Mouse (Mus musculus) urinary bladder, postnatal 14 days (tissue): ENCODE measurements at regions not wholly inside any gene's neighbourhood (a gene's known extent, or its start where the extent isn't known, plus 50 kb on each side); places are given as distances from the start of the nearest gene placed in this dataset.
"Not testable (repeated sequence)": the region's sequence is repeated elsewhere in the genome, so short reads cannot be mapped to it uniquely, and the experiment has no call there.

ENCODE experiments used
- DNase-seq: peaks from one replicate; pipeline ENCODE4 v3.0.0; 2021; ENCODE audit warnings: low spot score

GRCm38 (mm10) chr1:23034271-23034670 is 67.8 kb downstream of the 4933415F23Rik start:
- no peak for DNase-seq

GRCm38 (mm10) chr1:23023536-23023935 is 78.5 kb downstream of the 4933415F23Rik start:
- no peak for DNase-seq

DNA sequence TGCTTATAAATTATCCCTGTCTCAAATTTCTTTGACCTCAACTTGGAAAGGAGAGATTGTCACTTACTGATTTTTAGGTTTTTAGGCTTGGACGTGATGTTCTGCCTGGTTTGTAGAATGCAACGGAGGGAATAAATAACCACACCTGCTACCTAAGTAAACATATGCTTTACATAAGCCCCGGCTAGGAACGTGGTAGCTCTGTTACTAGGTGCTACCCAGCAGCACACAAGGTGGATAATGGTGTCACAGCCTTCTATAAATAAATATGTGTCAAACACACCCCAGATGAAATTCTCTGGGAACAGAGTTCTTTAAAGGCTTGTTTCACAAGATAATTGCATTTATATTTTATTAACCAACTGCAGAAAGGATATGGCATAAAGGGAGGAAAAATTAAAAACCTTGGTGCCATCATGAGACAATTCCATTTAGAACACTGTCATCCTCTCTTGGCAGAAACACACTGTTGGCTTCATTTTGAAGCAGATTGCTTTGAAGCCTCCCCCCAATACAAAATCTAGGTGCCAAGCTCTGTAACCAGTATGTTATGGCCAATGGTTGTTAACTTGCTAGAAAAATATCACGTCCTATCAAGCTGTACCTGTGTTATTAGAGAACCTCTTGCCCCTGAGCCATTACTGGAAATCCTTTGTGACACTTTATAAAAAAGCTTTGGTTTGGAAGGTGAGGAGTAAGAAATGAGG is 94.1 kb downstream of the 4933415F23Rik start:
- DNase-seq: no peak

- no peak for DNase-seq
Measured at GRCm38 (mm10) chr1:23004882-23005281, 97.2 kb downstream of the 4933415F23Rik start.

DNA sequence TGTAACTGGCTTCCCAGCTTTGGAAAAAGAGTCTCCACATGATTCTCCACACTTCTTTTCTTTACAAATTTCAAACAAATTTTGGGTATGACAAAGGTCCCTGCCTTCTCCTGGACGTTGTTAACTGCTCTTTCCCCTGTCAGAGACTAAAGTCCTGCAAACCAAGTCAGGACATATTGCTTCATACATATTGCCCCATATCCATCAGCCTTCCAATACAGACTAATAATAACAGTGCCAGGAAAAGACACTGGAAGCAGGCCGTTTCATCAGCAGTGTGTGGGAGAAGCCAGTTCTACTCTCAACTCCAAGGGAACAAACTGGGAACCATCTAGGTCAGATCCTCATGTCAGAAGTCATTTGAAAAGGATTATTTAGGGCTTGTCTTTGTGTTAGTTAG is 105.4 kb downstream of the 4933415F23Rik start:
- DNase-seq: no peak

- no peak for DNase-seq
Measured at GRCm38 (mm10) chr1:22989521-22990221, 112.4 kb downstream of the 4933415F23Rik start.

- DNase-seq: no peak
Measured at GRCm38 (mm10) chr1:22987521-22987920, 114.5 kb downstream of the 4933415F23Rik start.

- DNase-seq: not testable (repeated sequence)
Measured at GRCm38 (mm10) chr1:22984276-22984675, 117.8 kb downstream of the 4933415F23Rik start.

- DNase-seq: peak; percentile 4
Measured at GRCm38 (mm10) chr1:22974917-22975316, 127.1 kb downstream of the 4933415F23Rik start.

DNA sequence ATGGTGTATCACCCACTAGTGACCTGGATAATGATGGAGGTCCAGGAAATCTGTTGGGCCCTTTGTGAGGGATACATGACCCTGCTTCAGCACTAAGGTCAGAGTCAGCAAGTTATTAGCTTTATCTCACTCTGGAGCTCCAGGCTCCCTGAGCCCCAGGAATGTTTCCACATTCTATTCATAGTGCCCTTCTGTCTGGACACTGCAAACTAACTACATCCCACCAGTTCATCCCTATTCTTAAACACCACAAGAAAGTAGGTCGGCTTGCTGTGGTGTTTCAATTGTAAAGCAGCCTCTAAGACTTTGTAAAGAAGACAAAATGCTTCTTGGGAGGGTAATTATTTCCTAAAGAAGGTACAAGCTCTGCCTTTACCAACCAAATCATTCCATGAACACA is 138.2 kb upstream of the Rims1 start:
- DNase-seq: no peak

- DNase-seq: no peak
Measured at GRCm38 (mm10) chr1:22939816-22940215, 134.0 kb upstream of the Rims1 start.

DNA sequence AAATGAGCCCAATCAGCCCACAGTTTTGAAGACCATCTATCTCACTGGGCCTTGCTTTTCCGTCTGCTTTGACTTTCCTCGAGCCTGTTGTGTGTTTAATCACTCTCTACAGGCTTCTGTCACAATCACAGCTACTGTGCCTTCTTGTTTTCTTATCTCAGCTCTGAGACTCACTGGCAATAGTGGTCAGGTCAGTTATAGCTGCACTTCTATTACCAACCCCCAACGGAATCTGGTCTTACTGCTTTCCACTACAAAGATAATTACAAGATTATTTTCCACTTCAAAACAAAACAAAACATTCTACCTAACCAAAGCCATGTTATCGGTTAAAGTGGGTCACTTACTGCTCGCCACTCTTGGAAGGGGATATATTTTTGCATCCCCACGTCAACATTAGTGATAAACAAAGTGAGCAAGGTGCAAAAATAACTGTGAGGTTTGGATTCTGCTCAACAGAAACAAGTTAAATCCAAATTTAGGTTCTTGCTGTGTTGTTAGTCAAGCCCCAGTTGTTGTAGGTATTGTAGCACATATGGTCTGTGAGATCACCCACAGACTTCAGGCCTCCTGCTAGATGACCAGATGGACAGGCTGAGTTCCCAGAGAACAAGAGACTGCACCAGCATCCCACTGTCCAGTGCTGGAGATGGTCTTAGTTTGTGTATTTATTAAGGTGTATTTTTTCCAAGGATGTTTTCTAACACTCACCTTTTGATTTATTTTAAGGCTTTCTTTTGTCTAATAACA is 125.5 kb upstream of the Rims1 start:
- DNase-seq: no peak

GRCm38 (mm10) chr1:22902992-22903391 is 97.2 kb upstream of the Rims1 start:
- no peak for DNase-seq

DNA sequence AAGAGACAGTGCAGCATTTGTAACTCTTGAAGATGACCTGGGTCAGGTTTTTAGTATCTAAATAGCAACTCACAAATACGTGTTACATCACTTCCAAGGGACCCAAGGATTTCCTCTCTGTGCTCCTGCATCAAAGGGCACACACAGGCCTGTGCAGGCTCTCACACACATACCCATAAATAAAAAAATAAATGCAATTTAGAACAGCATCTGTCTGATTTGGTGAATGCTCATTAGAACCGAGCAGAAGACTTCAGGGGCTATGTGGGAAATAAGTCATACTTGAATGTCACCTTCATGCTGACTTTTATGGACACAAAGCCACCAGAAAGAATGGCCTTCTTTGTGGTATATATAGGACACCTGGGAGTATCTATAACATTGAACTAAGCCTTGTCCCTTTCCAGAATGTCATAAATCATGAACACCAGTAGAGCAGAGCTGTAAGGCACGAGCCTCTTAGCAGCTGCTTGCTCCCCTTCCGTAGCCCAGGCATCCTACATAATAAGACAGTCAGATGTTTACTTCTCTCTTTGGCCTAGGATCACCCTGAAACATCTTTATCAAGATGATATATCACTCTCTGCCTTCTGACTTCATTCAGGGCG is 95.3 kb upstream of the Rims1 start:
- no peak for DNase-seq

- no peak for DNase-seq
Measured at GRCm38 (mm10) chr1:22895099-22895498, 89.3 kb upstream of the Rims1 start.

GRCm38 (mm10) chr1:22862985-22863384 is 57.2 kb upstream of the Rims1 start:
- DNase-seq: no peak
